Mouse (Mus musculus) spleen, adult 2 months (tissue): ENCODE results near the gene Ssc5d.

Source experiments
- CTCF ChIP-seq: fragments of 200-500 bp; IDR thresholded peaks from 2 replicates; pipeline ENCODE4 v1.5.1; 2011; ENCODE audit warnings: mild to moderate bottlenecking, inconsistent platforms; ENCODE audit not compliant: insufficient read depth, insufficient read length, insufficient replicate concordance; ENCODE audit errors: extremely low read depth
- POLR2A ChIP-seq: fragments of 200-500 bp; IDR thresholded peaks from 2 replicates; pipeline ENCODE4 v1.6.1; 2011; ENCODE audit warnings: low read depth, low read length, inconsistent platforms

DNA sequence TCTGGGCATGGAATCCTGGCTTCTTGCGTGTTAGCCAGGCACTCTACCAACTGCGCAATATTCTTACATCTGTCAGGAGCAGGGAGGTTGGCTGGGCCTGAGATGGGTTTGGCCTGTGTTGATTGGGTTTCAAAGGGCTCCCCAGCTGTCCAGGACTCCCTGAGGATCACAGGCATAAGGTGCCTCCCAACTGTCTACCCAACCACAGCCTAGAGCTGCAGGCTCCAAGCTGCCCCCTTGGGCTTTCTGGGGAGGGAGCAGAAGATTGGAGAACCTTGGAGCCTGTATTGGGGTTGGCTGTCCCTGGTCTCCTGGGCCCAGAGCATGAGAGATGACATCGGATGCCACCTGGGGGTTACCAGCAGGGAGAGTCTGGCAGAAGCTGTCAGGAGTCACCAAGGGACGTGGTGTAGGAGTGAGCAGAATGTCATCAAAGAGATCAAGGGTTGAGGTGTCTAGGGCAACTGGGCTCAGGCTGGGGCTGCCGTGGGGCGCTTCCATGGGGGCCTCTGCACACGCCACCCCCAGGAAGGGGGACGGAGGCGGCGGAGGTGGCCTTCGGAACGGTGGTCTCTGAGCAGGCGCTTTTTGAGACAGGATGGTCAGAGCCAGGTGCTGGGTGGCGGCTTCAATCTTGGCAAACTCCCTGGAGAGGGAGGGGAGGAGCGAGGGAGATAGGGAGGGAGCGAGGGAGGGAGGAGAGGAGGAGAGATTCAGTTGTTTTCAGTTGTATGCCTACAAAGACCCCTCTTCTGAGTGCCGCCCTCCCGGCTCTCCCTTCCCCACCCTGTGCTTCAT, 26.5 kb upstream of the Ssc5d start:
- TF ChIP-seq CTCF = no peak
- no peak for TF ChIP-seq POLR2A
